ENCODE assay signal across 9 mouse cellular contexts in the genomic region with DNA sequence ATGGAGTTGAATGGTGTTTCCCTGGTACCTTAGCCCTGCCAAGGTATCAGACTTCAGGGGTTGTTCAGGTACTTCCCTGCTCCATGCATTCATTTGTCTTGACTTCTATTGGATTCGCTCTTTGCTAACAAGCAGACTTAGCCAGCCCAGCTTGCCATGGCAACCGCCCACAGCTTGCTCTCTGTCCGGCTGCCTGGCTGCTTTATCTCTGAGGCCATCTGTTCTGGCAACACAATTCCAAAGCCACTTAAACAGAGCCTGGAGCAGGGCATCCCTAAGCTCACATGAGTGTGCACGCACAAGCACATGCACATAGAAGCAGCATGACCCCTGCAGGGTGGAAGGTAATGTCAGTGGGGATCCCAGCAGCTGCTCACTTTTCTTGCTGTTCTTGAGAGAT. TPM values are rescaled to one million over a fixed set of nuclear protein-coding genes. Genes with fewer than 3 reads are reported as not detected.
DNase-seq lines count a peak whose midpoint lies in the region; ATAC-seq lines count a peak whose summit lies in the region.
"Had no signal": no experiment of that assay in that cellular context is flagged by ENCODE, and none has a peak within 500 bp of the region (broad histone marks: within the 10 kb centered on the region; RNA-seq: fewer than 3 reads in every experiment).

No protein-coding gene starts in this region.

- no peak overlapping the region for H3K4me3 ChIP-seq in embryonic facial prominence, embryonic 11.5 days (ENCODE audit: low read depth, low read length)
- H3K4me3 ChIP-seq in neural tube, embryonic 15.5 days (replicated peaks): no peak overlapping the region
- H3K4me3 ChIP-seq: limb, embryonic 13.5 days had no signal

- H3K9me3 ChIP-seq in embryonic facial prominence, embryonic 11.5 days (replicated peaks; ENCODE audit: control insufficient read depth, low read length): no peaks in the 10 kb centered on the region
- no peaks in the 10 kb centered on the region for H3K9me3 ChIP-seq in neural tube, embryonic 15.5 days (replicated peaks)
- H3K9me3 ChIP-seq: limb, embryonic 13.5 days had no signal

- ATAC-seq in embryonic facial prominence, embryonic 11.5 days (replicated peaks; ENCODE audit: insufficient number of reproducible peaks, low FRiP score, low TSS enrichment, low read depth): 0 out of 2 replicates have a peak, but pooled peaks have one; percentile 14
- peak; percentile 30; the same call in 1 of the 2 replicates for ATAC-seq in neural tube, embryonic 15.5 days (ENCODE audit: low FRiP score)

- 35% methylated on average over 4 of the region's 4 CpGs for WGBS in embryonic facial prominence, embryonic 11.5 days
- WGBS in neural tube, embryonic 15.5 days: 6% methylated on average over 4 of the region's 4 CpGs

- no peak overlapping the region for H3K4me2 ChIP-seq in embryonic facial prominence, embryonic 11.5 days (ENCODE audit: low read depth, low read length)
- no peak overlapping the region for H3K4me2 ChIP-seq in neural tube, embryonic 15.5 days
- H3K4me2 ChIP-seq: limb, embryonic 13.5 days had no signal

- no peaks in the 10 kb centered on the region for H3K4me1 ChIP-seq in embryonic facial prominence, embryonic 11.5 days (ENCODE audit: control insufficient read depth, insufficient read depth, low read length)
- H3K4me1 ChIP-seq in neural tube, embryonic 15.5 days: peaks cover 27% of the 10 kb centered on the region

- no peak overlapping the region for H3K27ac ChIP-seq in embryonic facial prominence, embryonic 11.5 days (replicated peaks; ENCODE audit: low read depth, low read length)
- H3K27ac ChIP-seq in neural tube, embryonic 15.5 days (replicated peaks): 0 out of 2 replicates have a peak overlapping the region, but pooled peaks have one; percentile 7
- H3K27ac ChIP-seq: limb, embryonic 13.5 days had no signal

- DNase-seq in cerebellum, adult 11-12 months: peak; percentile 94
- no peak for DNase-seq in embryonic facial prominence, embryonic 11.5 days (ENCODE audit: low spot score)
- DNase-seq in layer of hippocampus, adult 9-11 months: peak; percentile 69
- DNase-seq in thymus, postnatal 4 days: no peak
- no peak for DNase-seq in kidney, postnatal 10 days
- no peak for DNase-seq in lung, postnatal 25 days (ENCODE audit: low spot score)
- no peak for DNase-seq in lung, postnatal 36 days

- no peaks in the 10 kb centered on the region for H3K27me3 ChIP-seq in embryonic facial prominence, embryonic 11.5 days (ENCODE audit: control insufficient read depth, insufficient read depth, low read length)
- no peaks in the 10 kb centered on the region for H3K27me3 ChIP-seq in neural tube, embryonic 15.5 days (replicated peaks)

- H3K36me3 ChIP-seq in embryonic facial prominence, embryonic 11.5 days (replicated peaks; ENCODE audit: control insufficient read depth, insufficient read depth, low read depth, low read length): no peaks in the 10 kb centered on the region
- no peaks in the 10 kb centered on the region for H3K36me3 ChIP-seq in neural tube, embryonic 15.5 days
- H3K36me3 ChIP-seq: limb, embryonic 13.5 days had no signal

- no peak overlapping the region for H3K9ac ChIP-seq in embryonic facial prominence, embryonic 11.5 days (replicated peaks; ENCODE audit: low read length)
- H3K9ac ChIP-seq in neural tube, embryonic 15.5 days (replicated peaks): no peak overlapping the region
- H3K9ac ChIP-seq: limb, embryonic 13.5 days had no signal

RNA-seq across cellular contexts. Expression of a gene that starts 4.1 kb away (rescaled TPM):
- 5.8 and 6.4 TPM in 2 replicates for polyA plus RNA-seq in embryonic facial prominence, embryonic 11.5 days (2014; fragmentation: Nextera tagmentation; extraction: Ambion mirVana)
- polyA plus RNA-seq in neural tube, embryonic 15.5 days (2015; fragmentation: Nextera tagmentation; extraction: Ambion mirVana): 11.3 and 15.1 TPM in 2 replicates

RNA-seq across cellular contexts. Expression of a gene that starts 44.2 kb away (rescaled TPM):
- polyA plus RNA-seq in embryonic facial prominence, embryonic 11.5 days (2014; fragmentation: Nextera tagmentation; extraction: Ambion mirVana): 4.6 and 6.1 TPM in 2 replicates
- polyA plus RNA-seq in neural tube, embryonic 15.5 days (2015; fragmentation: Nextera tagmentation; extraction: Ambion mirVana): 72.5 and 87.0 TPM in 2 replicates

Comparison
In these comparisons a context has a peak if more than half of its experiments do, and no peak if none do; other contexts are left out.
1. DNase-seq: peak in cerebellum, adult 11-12 months (single experiment) and layer of hippocampus, adult 9-11 months (single experiment); none in embryonic facial prominence, embryonic 11.5 days (single experiment), thymus, postnatal 4 days (single experiment), kidney, postnatal 10 days (single experiment), lung, postnatal 25 days (single experiment) and lung, postnatal 36 days (single experiment).
2. RNA of a gene that starts 44.2 kb away (polyA plus RNA-seq): 72.5 to 87.0 TPM in neural tube, embryonic 15.5 days; 4.6 to 6.1 TPM in embryonic facial prominence, embryonic 11.5 days; every median in the first group is over 10 times any median in the second.